Mouse (Mus musculus) kidney, adult 11 months (tissue): Measurements from ENCODE around the gene Nhsl2.
A peak's percentile ranks its signal among the peaks of the same experiment; 100 is the strongest.
"Not testable (repeated sequence)": the region's sequence is repeated elsewhere in the genome, so short reads cannot be mapped to it uniquely, and the experiment has no call there.

Source experiments
- DNase-seq: peaks from one replicate; pipeline ENCODE4 v3.0.0; 2022

Nhsl2 gene

DNA sequence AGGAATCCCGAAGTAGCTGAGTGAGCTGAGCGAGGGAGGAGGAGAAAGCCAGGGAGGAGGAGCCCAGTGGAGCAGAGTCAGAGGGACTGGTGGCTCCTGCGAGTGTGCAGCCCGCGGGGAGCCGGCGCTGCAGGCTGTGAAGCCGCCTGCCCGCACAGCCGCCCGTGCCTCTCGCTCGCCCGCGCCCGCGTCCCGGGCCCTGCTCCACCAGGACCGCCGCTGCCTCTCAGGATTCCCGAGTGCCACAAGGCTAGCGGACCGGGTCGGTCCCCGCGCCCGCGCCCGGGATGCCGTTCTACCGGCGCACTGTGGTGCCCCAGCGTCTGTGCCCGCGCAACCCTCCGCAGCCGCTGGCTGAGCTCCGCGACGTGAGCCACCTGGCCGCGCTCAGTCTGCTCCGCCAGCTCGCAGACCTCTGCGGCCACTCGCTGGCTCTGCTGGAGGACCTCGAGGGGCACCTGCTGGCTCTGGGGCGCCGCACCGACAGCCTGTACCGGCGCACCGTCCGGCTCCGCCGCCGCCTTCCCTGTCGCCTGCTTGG is at the start of gene Nhsl2:
Gene Nhsl2, plus strand, starts transcription at position 105 of the 541 bp plus-strand sequence.
- DNase-seq = peak; percentile 50

DNA sequence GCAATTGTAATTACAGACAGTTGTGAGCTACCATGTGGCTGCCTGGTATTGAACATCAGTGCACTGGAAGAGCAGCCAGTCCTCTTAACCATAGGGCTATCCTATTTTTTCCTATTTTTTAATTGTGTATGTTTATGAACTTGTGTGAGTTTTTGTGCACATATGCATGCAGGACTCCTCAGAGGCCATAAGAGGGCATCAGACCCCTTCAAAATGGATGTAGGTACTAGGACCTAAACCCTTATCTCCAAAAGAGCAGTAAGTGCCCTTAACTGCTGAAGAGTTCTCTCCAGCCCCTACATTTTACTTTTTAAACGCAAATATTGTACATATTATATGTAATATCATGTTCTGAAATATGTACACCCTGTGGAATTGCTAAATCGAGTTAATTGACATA is 43.7 kb upstream of the Nhsl2 start:
- no peak for DNase-seq

DNA sequence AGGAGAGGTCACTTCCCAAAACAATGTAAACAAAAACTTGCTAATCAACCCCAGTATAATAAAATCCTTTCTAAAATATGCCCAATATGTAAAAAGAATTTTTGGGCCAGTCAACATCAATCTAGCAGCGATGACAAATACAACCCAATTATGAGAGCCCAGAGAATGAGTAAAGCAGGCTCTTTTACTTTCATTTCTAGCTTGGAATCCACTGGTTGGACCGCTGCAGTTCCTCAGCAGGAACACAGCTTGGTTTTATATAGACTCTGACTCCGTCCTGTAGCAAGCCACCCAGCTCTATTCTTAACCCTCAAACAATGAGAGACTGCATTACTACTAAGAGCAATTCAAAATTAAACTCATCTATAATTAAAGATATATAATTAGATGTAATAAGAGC is 37.4 kb upstream of the Nhsl2 start:
- no peak for DNase-seq

DNA sequence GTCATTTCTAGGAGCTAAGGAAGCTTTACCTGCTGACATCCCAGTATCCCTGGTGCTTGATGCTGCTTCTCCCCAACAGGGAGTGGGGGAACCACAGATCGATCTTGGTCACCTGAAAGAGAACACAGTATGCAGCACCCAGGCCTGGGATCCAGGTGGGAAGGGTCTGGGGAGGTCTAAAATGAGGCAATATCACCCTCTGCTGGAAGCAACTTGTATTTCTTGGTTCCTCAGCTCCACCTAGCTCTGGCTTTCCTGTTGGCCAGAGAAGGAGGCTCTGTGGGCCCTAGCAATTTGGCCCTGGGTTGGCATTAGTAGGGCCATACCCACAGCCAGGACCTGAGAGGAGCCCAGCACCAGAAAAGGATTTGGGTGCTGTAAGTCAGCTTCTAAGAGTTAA is 30.0 kb upstream of the Nhsl2 start:
- no peak for DNase-seq

DNA sequence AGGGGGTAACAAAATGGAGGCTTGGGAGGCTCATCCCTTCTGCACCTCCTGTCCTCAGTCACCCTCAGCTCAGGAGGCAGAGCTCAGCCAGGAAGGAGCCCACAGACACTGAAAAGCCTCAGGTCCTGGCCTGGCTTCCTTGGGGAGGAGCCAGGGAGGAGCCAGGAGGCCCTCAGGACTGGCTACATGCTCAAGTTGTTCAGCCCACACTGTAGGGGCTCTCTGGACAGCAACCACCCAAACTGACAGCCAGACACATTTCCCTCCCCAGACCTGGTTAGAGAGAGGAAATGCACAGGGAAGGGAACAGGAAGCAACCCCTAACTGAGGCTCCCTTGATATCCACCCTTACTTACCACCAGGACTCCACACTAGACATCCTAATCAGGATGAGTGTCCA is 29.2 kb upstream of the Nhsl2 start:
- DNase-seq = not testable (repeated sequence)

DNA sequence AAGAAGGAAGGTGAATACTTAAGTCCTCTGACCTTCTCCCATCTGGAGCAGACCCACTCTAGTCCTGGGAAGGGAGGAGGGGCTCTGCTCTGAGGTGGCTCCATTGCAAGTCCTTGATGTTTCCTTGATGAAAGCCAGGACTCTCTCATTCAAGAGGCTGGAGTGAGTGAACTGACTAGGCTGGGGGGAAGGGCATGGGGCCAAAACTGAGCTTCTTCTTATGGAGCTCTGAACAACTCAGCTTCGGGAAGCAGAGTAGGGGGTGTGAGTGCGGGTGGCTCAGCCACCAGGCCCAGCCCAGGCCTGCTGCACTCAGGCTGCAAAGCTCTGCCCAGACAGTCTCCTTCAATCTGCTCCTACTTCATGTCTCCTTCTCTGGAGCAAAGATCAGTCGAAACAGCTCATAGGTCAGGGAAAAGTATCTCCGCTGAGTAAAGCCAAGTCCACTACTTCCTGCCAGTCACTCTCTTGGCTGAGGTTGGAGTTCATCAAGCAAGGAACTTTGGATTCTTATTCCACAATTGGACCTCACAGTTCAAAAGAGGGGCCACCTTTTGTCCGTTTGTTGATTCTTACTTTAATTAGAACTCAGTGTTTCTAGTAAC is 1.9 kb upstream of the Nhsl2 start:
- DNase-seq = peak; percentile 52

DNA sequence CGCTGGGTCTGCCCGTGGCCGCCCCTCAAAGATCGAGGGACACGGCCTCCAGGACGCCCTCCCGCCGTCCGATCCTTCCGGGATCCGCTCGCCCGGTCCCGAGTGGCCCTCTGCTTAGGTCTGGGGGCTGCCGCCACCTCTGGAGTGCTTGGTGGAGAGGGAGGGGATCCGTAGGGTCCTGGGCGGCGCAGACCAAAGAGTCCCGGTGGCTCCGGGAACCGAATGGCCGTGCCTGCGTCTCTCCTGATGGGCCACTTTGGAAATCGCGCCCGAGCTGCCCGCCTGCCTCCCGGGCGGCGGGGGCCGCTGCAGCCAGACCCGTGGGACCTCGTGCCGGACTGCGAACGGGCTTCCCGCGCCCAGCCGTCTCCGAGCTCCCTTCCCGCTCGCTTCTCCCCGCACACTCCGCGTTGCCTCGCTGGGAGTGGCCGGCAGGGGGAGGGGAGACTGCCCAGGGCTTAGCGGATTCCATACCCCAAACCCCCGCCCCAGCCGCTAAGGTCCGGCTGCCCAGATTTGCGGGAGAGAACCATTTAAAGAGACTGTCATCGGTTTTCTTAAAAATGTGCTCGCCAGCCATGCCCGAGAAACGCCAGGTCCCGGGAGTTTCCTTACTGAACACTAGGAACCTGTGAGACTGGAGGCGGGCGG is 841 bp downstream of the Nhsl2 start:
- no peak for DNase-seq

DNA sequence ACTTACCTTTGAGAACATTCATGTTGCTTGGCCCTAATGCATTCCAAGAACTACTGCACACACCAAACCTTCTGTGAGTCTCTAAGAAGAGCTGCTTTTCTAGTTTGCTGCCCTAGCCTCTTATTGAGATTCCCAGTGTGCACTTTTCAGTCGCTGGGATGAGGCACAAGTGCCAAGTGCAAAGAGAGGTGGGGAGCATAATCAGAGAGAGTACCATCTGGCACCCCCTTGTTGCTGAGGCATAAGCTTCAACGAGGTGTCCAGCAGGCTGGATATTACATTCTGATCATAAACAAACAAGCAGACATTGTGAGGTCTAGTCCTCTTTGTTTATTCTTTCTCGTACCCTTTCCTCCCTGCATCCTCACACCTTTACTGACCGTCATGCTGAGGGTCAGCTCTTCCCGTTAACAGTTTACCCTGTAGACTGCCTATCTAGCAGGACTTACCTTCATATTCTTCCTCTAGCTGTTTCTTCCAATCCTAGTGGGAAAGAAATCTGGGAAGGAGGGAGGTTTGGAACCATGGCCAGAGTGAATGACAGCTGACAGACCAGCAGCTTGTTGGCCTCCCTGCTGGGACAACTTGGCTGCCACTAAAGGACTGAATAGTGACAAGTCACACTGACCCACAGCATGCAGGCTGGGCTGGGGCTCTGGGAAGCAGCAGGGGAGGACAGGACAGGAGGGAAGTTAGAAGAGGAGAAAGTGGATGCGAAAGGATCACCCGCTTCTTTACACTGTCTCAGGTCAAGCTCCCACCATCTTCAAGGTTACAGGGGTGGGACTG is 2.6 kb downstream of the Nhsl2 start:
- DNase-seq = no peak

DNA sequence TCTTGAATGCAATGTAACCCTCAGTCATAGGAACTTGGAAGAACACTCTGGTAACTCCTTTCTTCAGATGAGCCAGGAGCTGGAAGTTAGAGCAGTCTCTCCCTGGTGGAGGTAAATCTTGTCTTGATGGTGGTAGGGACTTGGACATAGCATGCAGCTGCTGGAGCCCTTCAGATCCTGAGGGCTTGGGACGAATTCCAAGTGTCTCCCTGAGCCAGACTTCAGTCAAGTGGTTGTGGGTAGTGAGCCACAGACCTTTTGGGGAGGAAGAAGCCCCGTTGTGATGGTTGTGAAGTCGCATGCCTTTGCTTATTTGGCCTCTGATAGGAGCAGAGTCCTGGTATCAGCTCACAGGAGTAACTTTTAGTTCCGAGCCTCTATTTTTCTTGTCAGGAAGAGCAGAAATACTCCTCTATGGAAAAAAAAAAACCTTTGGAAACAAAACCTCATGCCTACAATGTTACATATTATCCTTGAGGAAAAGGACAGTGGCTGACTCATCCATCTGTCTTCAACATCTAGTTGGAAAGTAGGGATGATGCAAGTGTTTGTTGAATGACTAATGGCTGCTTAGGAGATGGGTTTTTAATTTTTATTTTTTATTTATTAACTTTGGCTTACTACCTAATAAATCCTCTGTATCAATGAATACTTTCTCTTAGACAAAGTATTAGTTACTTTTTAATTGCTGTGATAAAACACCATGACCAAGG is 14.6 kb downstream of the Nhsl2 start:
- DNase-seq = no peak

DNA sequence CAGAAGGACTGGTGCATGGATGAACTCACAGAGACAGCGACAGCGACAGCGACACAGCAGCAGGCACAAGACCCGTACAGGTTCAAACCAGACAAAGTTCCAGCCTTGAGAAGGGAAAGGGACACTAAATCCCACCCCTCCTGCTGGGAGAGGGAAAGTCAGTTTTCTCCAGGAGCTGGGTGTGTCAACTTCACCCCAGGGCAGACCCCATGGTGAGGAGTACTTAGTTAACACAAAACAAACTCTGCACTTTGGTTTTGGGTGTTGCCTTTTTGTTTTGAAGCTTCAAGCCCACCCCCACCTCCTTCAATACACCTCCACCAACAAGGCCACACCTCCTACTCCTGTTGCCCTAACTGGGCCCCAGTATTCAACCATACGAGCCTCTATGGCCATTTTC is 15.6 kb downstream of the Nhsl2 start:
- DNase-seq = no peak

DNA sequence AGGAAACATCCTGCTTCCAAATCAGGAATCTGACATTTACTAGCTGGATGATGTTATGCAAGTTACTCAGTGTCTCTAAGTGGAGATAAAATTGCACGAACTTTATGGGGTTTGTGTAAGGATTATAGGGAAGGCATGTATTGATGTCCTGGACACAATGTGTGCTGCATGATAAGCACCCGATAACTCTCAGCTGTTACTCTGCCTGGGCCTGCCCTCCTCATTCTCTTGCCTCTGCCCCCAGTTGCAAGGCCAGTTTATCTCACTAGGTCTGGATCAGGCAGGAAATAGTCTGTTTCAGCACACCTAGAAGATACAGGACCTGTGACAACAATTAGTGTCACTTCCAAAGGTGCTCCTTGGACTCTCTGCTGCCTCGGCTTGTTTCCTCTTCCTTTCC is 25.0 kb downstream of the Nhsl2 start:
- no peak for DNase-seq

DNA sequence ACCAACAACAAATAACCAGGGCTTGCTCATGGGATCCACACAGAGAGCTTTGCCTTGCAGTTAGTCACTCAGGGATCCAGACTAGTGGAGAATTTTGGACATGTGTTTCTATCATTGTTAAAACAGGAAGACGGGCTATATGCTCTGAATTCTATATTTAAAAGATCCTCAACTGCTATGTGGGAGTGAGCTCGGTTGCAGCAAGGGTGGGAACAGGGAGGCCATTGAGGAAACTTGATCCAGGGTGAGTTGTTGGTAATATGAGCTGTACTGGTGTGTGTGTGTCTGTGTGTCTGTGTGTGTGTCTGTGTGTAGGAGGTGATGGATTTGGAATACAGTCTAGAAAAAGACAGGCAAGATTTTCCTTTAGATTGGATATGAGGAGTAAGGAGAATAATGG is 25.7 kb downstream of the Nhsl2 start:
- no peak for DNase-seq

DNA sequence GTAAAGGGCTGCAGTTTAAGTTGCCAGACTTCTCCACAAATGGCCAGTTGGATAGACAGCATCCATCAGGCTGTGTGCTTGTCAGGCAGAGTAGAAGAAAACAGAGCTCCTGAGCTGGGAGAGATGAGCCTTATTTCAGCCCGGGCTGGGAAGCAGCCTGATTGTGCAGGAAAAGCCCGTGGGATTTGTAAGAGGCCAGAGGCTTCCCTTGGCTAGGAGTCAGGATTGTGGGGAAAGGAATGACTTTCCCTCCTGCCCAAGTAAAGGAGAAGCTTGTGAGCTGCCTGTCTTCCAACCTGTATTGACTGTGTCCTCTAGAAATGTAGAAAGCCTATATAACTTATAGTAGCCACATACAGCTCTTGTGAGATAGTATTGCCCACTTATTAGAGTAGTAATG is 27.0 kb downstream of the Nhsl2 start:
- DNase-seq = no peak

DNA sequence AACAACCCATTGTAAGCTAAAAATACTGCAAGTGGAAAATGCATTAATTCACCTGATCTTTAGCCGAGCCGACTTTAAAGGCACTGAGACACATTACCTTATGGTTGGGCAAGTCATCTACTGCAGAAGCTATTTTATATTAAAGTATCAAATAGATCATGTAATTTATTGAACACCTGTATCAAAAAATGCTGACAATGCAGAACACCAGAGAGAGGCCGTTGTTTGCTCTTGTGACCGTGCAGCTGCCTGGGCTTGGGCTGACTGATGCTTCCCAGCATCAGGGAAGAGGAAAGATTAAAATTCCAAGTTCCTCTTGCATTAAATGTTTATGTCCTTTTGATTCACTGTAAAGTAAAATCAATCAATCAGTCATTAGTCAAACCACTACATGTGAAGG is 28.7 kb downstream of the Nhsl2 start:
- no peak for DNase-seq

DNA sequence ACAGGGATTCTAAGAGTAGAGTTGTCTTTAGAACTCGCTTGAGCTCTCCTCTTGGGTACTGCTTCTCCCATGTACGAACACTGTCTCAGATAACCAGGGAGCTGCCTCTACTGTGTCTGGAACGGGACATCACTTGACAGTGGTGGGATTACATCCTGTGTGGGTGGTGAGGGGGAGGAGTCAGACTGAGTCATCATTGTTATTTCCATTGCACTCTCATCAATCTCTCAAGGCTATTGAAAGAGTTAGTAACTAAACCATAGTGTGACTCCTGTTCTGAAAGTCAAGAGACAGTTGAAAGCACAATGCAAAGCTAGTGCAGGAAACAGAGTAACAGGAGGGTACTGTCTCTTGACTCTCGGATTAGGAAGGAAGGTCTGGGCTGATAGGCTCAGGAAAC is 29.4 kb downstream of the Nhsl2 start:
- DNase-seq = no peak

DNA sequence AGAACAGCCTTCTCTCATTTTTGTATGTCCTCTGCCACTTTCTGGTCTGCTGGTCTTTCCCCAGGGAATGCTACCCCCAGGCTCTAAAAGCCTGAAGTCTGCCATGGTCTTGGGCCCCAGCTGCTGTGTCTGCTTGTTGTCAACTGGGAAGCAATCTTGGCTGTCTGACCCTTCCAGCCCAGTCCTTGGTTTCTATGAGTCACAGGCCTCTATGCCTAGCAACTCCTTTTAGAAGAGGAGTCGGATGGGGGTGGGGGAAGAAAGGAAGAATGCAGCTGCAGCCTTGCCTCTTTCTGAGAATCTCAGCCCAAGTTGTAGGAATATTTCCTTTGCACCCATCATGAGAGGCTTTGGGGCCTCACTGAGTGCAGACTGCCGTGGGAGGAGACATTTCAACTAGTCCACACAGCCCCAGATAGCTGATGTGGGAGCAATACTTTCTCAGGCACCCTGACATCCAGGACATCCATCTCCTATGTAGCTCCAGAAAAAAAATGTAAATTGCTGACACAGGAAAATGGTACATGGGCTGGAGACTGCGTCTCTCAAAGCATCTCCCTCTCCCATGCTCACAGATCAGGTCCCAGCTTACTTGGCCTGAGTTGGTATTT is 33.1 kb downstream of the Nhsl2 start:
- no peak for DNase-seq

DNA sequence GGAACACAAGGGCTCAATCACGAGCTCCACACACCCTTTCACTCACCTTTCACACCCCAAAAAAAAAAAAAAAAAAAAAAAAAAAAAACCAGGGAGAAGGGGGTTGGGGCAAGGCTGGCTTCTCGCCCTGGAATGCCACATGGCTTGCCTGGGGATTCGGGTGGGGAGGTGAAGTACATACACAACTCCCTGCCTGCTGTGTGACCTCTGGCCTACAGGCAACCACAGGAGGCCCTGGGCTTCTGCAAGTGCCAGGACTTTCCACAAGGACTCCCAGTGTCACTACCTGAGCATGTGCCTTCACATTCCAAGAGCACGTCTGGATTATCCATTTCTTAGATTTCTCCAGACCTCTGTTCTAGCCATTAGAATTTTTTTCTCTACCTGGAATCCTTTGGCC is 40.2 kb downstream of the Nhsl2 start:
- DNase-seq = peak; percentile 74

DNA sequence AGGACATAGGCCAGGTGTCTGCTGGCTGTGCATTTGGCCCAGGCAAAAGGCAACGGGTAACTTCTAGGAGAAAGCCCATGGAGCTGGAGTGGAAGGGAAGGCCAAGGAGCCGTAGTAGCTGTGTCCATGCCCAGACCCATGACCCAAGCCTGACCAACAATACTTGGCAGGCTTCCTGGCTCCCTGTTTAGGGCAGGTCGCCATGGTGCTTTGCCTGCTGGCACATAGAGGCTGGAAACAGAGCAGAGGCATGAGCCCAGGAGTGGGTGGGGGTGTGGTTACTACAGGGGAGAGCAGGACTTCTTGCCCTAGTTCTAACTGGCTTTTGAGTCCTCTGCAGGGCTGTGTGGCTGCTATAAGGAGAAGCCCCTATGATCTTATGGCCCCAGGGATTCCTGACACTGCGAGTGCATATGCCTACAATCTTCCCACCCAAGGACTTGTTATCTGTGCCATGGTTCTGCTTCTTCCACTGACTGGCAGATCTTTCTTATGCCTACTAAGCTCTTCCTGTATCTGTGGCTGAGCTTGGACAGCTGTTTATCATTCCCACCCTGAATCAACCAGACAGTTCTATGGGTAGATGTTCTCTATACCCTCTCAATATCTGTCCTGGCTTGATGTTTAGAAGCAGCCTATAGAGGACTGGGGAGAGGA is 40.8 kb downstream of the Nhsl2 start:
- DNase-seq = peak; percentile 85

DNA sequence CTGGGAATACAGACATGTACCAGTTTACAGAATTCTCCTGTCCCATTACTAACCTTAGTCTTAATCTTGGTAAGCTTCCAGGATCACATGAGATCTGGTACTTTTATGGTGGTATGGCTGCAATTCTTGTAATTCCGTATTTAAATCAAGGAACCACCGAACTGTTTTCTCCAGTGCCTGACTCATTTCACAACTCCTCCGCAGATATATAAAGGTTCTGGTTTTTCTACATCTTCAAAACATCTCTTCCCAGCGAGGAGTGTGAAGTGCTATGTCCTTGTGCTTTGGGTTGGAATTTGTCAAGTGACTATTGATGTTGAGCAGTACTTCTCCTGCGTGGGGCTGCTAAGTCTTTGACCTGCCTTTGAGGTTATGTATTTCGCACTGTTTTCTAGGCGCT is 44.6 kb downstream of the Nhsl2 start:
- DNase-seq = no peak

DNA sequence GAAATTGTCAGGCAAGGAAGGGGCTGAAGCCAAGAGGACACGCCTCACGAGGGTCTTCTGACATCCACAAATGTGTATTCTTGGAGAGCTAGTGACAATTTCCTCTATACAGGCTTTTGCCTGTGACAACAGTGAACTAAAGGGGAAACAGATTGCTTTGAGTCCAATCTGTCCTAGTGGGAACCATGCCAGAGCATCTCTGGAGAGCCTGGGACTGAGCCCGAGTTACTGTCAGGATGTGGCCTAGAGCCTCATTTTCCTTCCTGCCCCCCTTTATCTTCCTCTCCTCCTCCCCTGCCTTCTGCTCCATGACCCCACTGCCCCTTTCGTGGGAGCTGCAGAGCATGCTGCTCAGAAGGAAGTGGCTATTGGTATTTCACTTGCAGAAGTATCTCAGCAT is 49.2 kb downstream of the Nhsl2 start:
- DNase-seq = no peak

DNA sequence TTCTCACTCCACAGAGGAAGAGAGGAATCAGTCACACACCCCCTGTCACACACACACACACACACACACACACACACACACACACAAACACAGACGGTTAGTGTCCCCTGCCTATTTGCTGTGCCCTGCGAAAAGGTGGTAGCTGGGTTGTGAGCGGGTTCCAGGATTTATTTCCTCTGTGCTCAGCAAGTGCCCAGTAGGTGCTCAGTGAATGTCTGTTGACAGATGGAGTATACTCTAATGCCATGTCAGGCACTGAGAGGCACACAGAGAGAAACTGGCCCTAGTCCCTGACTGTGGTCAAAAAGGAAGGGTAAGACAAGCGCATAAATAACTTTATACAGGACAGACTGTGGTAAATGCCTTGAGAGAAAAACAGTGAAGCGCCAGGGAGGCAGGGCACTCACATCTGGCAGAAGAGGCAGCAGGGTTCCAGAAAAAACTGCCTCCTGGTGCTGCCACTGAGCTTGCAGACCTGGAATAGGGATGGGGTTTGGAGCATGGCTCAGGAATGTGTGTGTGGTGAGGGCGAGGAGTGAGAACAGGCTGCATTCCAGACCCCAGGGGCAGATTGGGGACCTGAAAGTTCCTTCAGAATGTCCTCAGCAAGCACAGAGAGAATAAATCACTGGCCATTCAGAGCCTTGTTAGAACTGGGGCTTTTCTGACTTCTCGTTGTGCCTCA is 52.8 kb downstream of the Nhsl2 start:
- no peak for DNase-seq

DNA sequence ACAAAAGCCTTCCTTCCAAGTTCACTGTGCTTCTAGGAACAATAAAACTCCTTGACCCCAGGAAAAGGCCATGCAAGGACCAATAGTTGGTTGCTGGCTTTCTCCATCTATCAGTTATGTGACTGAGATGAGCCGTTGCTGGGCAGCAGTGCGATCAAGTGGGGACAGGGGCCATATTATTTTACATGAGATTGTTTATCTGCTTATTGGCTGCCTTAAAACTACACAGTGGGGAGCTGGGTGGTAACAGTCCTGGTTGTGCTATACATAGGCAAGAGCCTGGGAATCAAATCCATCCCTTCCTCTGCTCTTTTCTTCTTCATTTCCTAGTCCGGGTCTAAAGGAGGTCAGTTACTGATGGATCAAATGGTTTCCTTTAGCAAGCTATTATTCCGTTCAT is 53.4 kb downstream of the Nhsl2 start:
- DNase-seq = no peak
